Mouse (Mus musculus) heart, embryonic 11.5 days (tissue): ENCODE results near the gene Il5ra. TPM values are rescaled to one million over a fixed set of nuclear protein-coding genes. Genes with fewer than 3 reads are reported as not detected.

Experiments
- polyA plus RNA-seq: library from polyadenylated mRNA; unstranded; fragments of >200 nt; fragmentation: Nextera tagmentation; extraction: Ambion mirVana; gene quantifications from 2 replicates; pipeline ENCODE4 v1.2.1, GENCODE M21; 2014

Gene Il5ra
- polyA plus RNA-seq, 1 experiment from 2014 or later = not detected

Other genes starting within 250 kb of the Il5ra start
- 51.4 and 52.4 TPM in 2 replicates for gene Trnt1, start 20.1 kb upstream of the Il5ra start, polyA plus RNA-seq
- gene Crbn, start 51.0 kb upstream of the Il5ra start, polyA plus RNA-seq = 31.1 and 38.4 TPM in 2 replicates